ENCODE assay signal across 10 mouse cellular contexts in the genomic region with DNA sequence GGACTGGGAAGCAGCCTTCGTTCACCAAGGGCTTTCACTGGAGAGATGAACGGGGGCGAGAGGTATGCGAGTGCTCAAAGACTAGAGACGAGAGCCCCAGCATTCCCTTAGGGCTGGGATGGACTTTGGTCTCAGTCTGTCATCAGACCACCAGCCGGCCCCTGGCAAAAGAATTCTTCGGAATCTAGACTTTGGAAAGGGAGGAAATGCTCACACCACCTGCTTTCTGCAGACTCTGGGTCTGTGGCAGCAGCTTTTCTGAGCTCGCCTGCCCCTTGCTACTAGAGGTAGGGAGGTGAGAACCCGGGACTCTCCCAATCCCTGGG. TPM values are rescaled to one million over a fixed set of nuclear protein-coding genes. Genes with fewer than 3 reads are reported as not detected.
A peak's percentile ranks its signal among the peaks of the same experiment; 100 is the strongest.
DNase-seq lines count a peak whose midpoint lies in the region; ATAC-seq and TF ChIP-seq lines count a peak whose summit lies in the region.
"Had no signal": no experiment of that assay in that cellular context is flagged by ENCODE, and none has a peak within 500 bp of the region (broad histone marks: within the 10 kb centered on the region; RNA-seq: fewer than 3 reads in every experiment).

No protein-coding gene starts in this region.

- H3K27me3 ChIP-seq in heart, postnatal 0 days (ENCODE audit: control insufficient read depth, insufficient read depth, low read length) = peaks cover 71% of the 10 kb centered on the region
- H3K27me3 ChIP-seq in embryonic facial prominence, embryonic 11.5 days (ENCODE audit: control insufficient read depth, insufficient read depth, low read length) = peaks cover 54% of the 10 kb centered on the region
- H3K27me3 ChIP-seq in intestine, embryonic 14.5 days (replicated peaks; ENCODE audit: control insufficient read depth, insufficient read depth, low read length) = peaks cover 62% of the 10 kb centered on the region
- H3K27me3 ChIP-seq in midbrain, postnatal 0 days (ENCODE audit: insufficient read depth, low read length) = peaks cover 62% of the 10 kb centered on the region

- TF ChIP-seq CTCF in heart, postnatal 0 days (IDR thresholded peaks at IDR 0.05; ENCODE audit: low read depth) = no peak
- TF ChIP-seq CTCF in midbrain, postnatal 0 days (IDR thresholded peaks at IDR 0.05) = no peak

- no peak; the same call in 1 of the 2 replicates for ATAC-seq in heart, postnatal 0 days (ENCODE audit: insufficient read depth, low read depth)
- no peak for ATAC-seq in embryonic facial prominence, embryonic 11.5 days (replicated peaks; ENCODE audit: insufficient number of reproducible peaks, low FRiP score, low TSS enrichment, low read depth)
- no peak; the same call in 1 of the 2 replicates for ATAC-seq in intestine, embryonic 14.5 days (replicated peaks; ENCODE audit: low FRiP score, low TSS enrichment, low read depth)
- no peak for ATAC-seq in midbrain, postnatal 0 days (ENCODE audit: low FRiP score)

- TF ChIP-seq EP300 in heart, postnatal 0 days (IDR thresholded peaks at IDR 0.05; ENCODE audit: low read depth) = no peak

- 2% methylated on average over 9 of the region's 9 CpGs for WGBS in heart, postnatal 0 days
- WGBS in embryonic facial prominence, embryonic 11.5 days = 1% methylated on average over 9 of the region's 9 CpGs
- WGBS in intestine, embryonic 14.5 days = 3% methylated on average over 9 of the region's 9 CpGs
- under 1% methylated on average over 9 of the region's 9 CpGs for WGBS in midbrain, postnatal 0 days

- no peaks in the 10 kb centered on the region for H3K9me3 ChIP-seq in heart, postnatal 0 days (replicated peaks; ENCODE audit: control insufficient read depth, low read length)
- H3K9me3 ChIP-seq in embryonic facial prominence, embryonic 11.5 days (replicated peaks; ENCODE audit: control insufficient read depth, low read length) = no peaks in the 10 kb centered on the region
- no peaks in the 10 kb centered on the region for H3K9me3 ChIP-seq in intestine, embryonic 14.5 days (ENCODE audit: control insufficient read depth, low read length)
- no peaks in the 10 kb centered on the region for H3K9me3 ChIP-seq in midbrain, postnatal 0 days (ENCODE audit: low read length)

- peak overlapping the region; percentile 57 for H3K4me2 ChIP-seq in heart, postnatal 0 days (ENCODE audit: low read depth, low read length)
- H3K4me2 ChIP-seq in embryonic facial prominence, embryonic 11.5 days (ENCODE audit: low read depth, low read length) = peak overlapping the region; percentile 49
- peak overlapping the region; percentile 62 for H3K4me2 ChIP-seq in intestine, embryonic 14.5 days (ENCODE audit: low read length)
- H3K4me2 ChIP-seq in midbrain, postnatal 0 days (ENCODE audit: low read depth, low read length, poor library complexity, severe bottlenecking) = peak overlapping the region; percentile 52

- 0 out of 2 replicates have a peak, but pooled peaks cover 4% of the 10 kb centered on the region for H3K4me1 ChIP-seq in heart, postnatal 0 days (ENCODE audit: control insufficient read depth, insufficient read depth)
- H3K4me1 ChIP-seq in embryonic facial prominence, embryonic 11.5 days (ENCODE audit: control insufficient read depth, insufficient read depth, low read length) = peaks cover 2% of the 10 kb centered on the region; the same call in 1 of the 2 replicates
- peaks cover 7% of the 10 kb centered on the region; the same call in 1 of the 2 replicates for H3K4me1 ChIP-seq in intestine, embryonic 14.5 days (replicated peaks; ENCODE audit: control insufficient read depth, insufficient read depth, low read length)
- no peaks in the 10 kb centered on the region for H3K4me1 ChIP-seq in midbrain, postnatal 0 days (ENCODE audit: insufficient read depth, low read length)

- no peak for DNase-seq in heart, postnatal 0 days (ENCODE audit: low spot score)
- DNase-seq in heart, postnatal 4 days = no peak
- DNase-seq in embryonic facial prominence, embryonic 11.5 days (ENCODE audit: low spot score) = no peak
- no peak for DNase-seq in intestine, embryonic 14.5 days (ENCODE audit: low spot score)
- DNase-seq in midbrain, postnatal 0 days (ENCODE audit: low spot score) = no peak
- no peak for DNase-seq in right cerebral cortex, postnatal 10 days (ENCODE audit: low spot score in 2 of 2)
- no peak for DNase-seq in left cerebral cortex, postnatal 14 days (ENCODE audit: low spot score in 2 of 2)
- DNase-seq in urinary bladder, postnatal 10 days (ENCODE audit: low spot score) = no peak

- H3K9ac ChIP-seq in heart, postnatal 0 days (replicated peaks; ENCODE audit: low read depth, low read length) = no peak overlapping the region
- no peak overlapping the region; the same call in 1 of the 2 replicates for H3K9ac ChIP-seq in embryonic facial prominence, embryonic 11.5 days (replicated peaks; ENCODE audit: low read length)
- no peak overlapping the region for H3K9ac ChIP-seq in intestine, embryonic 14.5 days (ENCODE audit: low read length)
- no peak overlapping the region for H3K9ac ChIP-seq in midbrain, postnatal 0 days (replicated peaks; ENCODE audit: low read length, poor library complexity, severe bottlenecking)

- no peaks in the 10 kb centered on the region for H3K36me3 ChIP-seq in heart, postnatal 0 days (replicated peaks; ENCODE audit: control insufficient read depth, insufficient read depth, low read length)
- H3K36me3 ChIP-seq in embryonic facial prominence, embryonic 11.5 days (replicated peaks; ENCODE audit: control insufficient read depth, insufficient read depth, low read depth, low read length) = no peaks in the 10 kb centered on the region
- H3K36me3 ChIP-seq in intestine, embryonic 14.5 days (ENCODE audit: control insufficient read depth, insufficient read depth, low read length) = no peaks in the 10 kb centered on the region
- H3K36me3 ChIP-seq in midbrain, postnatal 0 days (ENCODE audit: insufficient read depth, low read length) = no peaks in the 10 kb centered on the region

- intact Hi-C loops in left cerebral cortex, postnatal 14 days (cut with DNase I) = loop anchor here (2.0 to 5.0 kb wide), 3 partner anchors 81 to 525 kb away; no protein-coding TSS in a partner anchor

- no peak overlapping the region for H3K27ac ChIP-seq in heart, postnatal 0 days (ENCODE audit: low read depth)
- H3K27ac ChIP-seq in embryonic facial prominence, embryonic 11.5 days (replicated peaks; ENCODE audit: low read depth, low read length) = no peak overlapping the region
- no peak overlapping the region for H3K27ac ChIP-seq in intestine, embryonic 14.5 days (ENCODE audit: low read depth)
- H3K27ac ChIP-seq in midbrain, postnatal 0 days (ENCODE audit: low read depth, low read length) = no peak overlapping the region

- peak overlapping the region; percentile 26; the same call in 1 of the 2 replicates for H3K4me3 ChIP-seq in heart, postnatal 0 days (ENCODE audit: low read depth, low read length)
- no peak overlapping the region for H3K4me3 ChIP-seq in embryonic facial prominence, embryonic 11.5 days (ENCODE audit: low read depth, low read length)
- H3K4me3 ChIP-seq in intestine, embryonic 14.5 days (ENCODE audit: low read depth, low read length) = peak overlapping the region; percentile 21
- H3K4me3 ChIP-seq in midbrain, postnatal 0 days (ENCODE audit: low read depth, low read length) = no peak overlapping the region

RNA-seq across cellular contexts. Expression of a gene that starts 14.2 kb away (rescaled TPM):
- not detected in 2 replicates for total RNA-seq in heart, postnatal 0 days (2014; rRNA removed; ENCODE audit: low replicate concordance)
- not detected in 2 replicates for polyA plus RNA-seq in heart, postnatal 0 days (2015; fragmentation: Nextera tagmentation; extraction: Ambion mirVana)
- total RNA-seq in heart, postnatal 4 days (2021) = not detected
- 0.48 and 0.78 TPM in 2 replicates for polyA plus RNA-seq in embryonic facial prominence, embryonic 11.5 days (2014; fragmentation: Nextera tagmentation; extraction: Ambion mirVana)
- polyA plus RNA-seq in intestine, embryonic 14.5 days (2014; fragmentation: Nextera tagmentation; extraction: Ambion mirVana) = not detected in 2 replicates
- 1.3 and 2.1 TPM in 2 replicates for total RNA-seq in midbrain, postnatal 0 days (2014; rRNA removed)
- 0.10 TPM in 1 of 2 replicates, not detected in the other for polyA plus RNA-seq in midbrain, postnatal 0 days (2015; fragmentation: Nextera tagmentation; extraction: Ambion mirVana)
- total RNA-seq in left cerebral cortex, postnatal 14 days (2021) = under 1 TPM in 1 of 2 experiments, not detected in 1; 0.13 TPM
- total RNA-seq: granulocyte monocyte progenitor cell, adult 5-6 weeks had no signal
- polyA plus RNA-seq: thymus, postnatal 0 days had no signal

Comparison
In these comparisons a context has a peak if more than half of its experiments do, and no peak if none do; other contexts are left out.
1. H3K4me3 ChIP-seq: peak in heart, postnatal 0 days (single experiment) and intestine, embryonic 14.5 days (single experiment); none in embryonic facial prominence, embryonic 11.5 days (single experiment) and midbrain, postnatal 0 days (single experiment).
2. Peak in every context shown above with its lines, with median percentiles within 50 percentile points of each other: H3K4me2 ChIP-seq.